Mouse (Mus musculus): ENCODE measurements around the gene Ttc17.

Gene Ttc17

DNA sequence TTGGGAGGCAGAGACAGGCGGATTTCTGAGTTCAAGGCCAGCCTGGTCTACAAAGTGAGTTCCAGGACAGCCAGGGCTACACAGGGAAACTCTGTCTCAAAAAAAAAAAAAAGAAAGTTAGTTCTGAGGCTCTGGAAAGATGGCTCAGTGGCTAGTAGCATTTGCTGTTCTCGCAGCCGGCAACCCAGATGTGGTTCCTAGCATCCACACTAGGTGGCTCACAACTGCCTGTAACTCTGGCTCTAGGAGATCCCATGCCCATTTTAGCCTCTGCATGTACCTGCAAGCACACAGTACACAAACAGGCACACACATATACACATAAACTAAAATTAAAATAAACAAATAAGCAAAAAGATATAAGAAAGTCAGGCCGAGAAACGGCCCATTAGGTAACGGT, 35.4 kb downstream of the Ttc17 start:
- peak; percentile 19 for DNase-seq

DNA sequence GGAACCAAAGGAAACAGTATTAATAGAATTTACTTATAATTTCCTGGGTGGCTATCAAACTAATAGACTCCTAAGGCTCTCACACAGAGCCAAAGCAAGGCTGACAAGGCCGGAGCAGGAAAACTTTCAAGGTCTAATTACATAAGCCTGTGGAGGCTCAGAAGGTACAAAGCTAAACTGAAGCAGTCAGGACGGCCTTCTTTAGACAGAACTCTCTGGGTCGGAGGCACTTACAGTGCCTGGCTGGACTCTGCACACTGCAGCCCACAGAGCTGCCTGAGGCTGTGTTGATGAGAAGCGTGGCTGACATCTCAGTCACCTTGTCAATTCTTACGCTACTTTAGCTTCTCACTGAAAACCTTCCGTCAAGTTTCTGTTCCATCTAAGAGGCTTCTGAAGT, 42.7 kb downstream of the Ttc17 start:
- no peak for DNase-seq

DNA sequence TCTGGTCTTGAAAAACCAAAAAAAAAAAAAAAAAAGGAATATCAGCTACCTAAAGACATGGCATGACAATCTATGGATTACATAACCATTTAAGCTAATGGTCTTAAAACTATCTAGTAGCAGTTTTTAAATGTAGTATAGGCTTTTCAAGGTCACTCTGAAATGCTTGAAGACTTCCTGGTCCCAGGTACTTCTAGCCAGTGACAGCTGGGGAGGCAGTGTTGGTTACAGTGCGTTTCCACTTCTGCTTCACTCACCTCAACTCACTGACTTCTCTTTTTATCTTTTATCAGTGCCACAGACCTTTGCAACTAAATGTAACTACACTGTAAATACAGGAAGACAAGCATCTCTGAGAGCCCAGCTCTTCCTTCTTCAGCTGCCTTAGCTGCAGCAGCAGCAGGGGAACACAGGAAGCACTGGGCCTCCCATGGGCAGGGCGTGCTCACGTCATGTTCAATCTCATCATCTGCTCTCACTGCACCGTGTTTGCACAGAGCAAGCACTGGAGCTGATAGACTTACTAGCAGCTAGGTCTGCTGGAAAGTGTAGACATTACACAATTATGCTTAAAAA, 46.0 kb downstream of the Ttc17 start:
- DNase-seq = no peak

DNA sequence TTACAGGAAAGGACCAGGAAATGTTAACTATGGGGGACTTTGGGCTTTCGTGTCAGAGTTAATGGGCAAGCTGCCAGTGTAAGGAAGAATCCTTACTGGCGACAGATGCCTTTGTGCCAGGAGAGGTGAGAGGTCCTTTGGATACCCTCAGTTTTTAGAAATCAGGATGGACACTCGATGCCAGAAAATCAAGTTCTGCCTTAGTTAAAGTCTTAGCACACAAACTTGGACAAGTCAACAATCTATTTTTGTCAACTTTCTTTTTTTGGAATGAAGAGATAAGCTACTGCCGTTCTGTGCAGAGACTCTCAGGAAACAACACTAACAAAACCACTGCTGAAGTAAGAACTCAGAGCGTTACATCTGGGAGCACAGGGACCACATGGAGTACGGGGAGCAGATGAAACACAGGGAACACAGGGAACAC, 58.3 kb downstream of the Ttc17 start:
- no peak for DNase-seq

DNA sequence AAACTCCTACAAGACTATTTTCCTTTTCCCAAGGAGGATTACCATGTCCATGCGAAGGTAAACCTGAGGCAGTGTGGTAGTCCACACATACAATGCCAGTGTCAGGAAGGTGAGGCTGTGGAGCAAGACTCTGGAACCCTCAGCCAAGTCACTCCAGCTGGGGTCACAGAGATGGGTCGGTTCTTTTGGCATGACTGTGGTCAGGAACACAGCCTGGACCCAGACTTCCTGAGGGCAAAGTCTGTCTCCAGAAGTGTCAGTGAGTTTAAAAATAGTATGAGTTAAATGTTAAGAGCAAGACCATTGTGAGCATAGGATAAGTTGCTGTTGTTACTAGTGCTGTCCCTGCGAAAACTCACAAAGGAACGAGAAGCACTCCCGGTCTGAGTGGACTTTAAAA, 59.7 kb downstream of the Ttc17 start:
- DNase-seq = no peak

DNA sequence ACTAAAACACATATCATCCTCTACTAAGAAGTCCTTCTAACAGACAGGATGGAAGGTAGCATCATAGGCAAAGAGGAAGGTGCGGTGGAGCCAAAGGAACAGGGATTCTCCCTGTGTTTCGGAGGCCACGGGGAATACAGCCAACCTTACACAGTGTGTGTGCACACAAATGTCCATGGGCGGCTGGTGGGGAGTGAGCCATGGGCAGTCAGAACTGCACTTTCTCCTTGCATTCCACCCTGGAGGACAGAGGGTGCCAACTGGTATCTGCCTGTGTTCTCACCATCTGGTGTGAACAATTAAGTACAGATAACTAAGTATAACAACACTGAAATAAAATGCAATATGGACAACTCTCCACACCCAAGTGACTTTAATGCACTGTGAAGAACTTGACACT, 61.9 kb downstream of the Ttc17 start:
- DNase-seq = no peak

DNA sequence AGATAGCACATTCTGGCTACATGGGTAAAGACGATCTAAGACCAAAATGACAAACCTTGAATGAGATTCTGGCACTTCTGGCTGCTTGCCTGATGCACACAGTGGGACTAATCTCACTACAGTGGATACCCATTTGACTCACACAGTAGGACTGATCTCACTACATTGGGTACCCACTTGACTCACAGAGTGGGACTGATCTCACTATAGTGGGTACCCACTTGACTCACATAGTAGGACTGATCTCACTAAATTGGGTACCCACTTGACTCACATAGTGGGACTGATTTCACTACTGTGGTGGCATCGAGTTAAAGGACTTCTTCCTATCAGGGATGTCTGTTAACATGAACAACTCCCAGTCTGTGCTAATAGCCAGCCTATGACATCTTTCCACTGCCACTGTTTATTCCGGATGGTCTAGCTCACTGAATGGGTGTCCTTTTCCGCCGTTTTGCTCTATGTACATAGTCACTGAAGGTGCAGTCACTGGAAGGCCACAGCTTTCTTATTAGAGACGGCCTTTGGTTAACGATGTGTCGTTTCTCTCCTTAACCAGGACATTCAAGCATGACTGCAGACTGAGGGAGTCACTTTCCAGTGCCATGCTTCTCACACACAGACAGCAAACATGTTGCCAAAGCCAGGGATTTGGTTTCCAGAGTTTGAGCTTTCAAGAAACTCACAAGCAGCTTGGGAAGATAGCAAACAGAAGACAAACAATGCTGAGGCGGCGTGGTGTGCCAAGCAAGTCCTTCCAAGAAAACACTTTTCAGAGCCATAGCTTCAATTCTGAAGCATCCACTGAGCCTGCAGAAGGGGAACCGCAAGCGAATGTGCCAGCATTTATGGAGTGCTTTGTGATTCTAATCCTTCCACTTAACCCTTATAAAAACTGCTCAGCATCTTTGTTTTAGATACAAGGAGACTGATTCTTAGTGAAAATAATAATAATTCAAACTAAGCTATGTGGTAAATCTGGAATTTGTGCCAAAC, 62.9 kb downstream of the Ttc17 start:
- no peak for DNase-seq

DNA sequence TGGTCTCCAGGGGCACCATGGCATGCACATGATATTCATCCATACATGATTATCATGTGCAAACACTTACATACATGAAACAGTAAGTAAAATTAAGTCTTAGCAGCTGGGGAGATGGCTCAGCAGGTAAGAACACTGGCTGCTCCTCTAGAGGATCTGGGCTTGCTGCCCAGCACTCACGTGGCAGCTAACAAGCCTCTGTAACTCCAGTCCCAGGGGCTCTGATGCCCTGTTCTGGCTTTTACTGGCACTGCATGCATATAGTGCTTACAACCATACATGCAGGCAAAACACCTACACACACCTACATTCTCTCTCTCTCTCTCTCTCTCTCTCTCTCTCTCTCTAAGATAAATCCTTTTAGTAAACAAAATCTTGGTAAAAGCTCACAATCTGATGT, 65.7 kb downstream of the Ttc17 start:
- no peak for DNase-seq

DNA sequence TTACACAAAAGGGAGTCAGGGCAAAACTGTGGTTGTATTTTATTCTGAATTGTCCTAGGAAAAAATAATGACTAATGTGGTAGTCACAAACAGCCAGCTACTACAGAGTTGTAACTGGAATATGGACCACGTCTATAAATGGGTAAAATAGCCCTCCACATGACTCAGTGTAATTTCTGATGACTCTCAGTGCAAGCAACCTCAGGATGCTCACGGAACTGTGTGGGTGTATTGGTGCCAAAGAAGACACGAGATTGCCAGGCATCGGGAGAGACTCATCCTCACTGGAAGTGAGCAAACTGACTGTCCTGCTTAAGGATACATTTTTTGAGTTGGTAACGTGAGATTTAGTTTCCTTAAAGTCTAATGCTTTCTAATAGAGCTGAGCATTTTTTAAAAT, 67.0 kb downstream of the Ttc17 start:
- DNase-seq = no peak

DNA sequence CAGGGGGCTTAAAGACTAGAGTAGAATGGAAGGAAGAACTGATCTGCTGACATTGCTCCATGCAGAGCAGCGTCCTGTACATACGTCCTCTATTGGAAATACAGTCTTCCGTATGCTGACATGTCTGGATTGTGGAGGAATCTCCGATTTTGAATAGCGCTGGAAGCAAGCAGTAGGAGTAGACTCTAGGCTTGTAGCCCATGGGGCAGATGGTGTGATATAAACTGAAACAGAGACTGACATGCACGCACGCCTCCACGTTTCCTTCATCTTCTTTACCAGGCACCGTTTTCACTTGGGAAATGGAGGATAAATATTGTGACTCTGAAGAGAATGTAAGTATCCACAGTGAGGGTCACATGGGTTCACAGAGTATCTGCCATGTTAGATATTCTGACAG, 70.2 kb downstream of the Ttc17 start:
- peak; percentile 16 for DNase-seq

DNA sequence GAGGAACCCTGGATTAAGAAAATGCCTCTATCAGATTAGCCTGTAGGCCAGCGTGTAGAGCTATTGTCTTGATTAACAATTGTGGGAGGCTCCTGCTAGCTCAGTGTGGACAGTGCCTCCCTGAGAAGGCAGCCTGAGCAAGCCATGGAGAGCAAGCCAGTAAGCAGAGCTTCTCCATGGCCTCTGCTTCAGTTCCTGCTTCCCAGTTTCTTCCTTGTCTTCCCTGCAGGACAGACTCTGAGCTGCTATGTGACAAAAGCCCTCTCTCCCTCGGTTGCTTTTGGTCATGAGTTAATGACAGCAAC, 71.8 kb downstream of the Ttc17 start:
- DNase-seq = no peak

DNA sequence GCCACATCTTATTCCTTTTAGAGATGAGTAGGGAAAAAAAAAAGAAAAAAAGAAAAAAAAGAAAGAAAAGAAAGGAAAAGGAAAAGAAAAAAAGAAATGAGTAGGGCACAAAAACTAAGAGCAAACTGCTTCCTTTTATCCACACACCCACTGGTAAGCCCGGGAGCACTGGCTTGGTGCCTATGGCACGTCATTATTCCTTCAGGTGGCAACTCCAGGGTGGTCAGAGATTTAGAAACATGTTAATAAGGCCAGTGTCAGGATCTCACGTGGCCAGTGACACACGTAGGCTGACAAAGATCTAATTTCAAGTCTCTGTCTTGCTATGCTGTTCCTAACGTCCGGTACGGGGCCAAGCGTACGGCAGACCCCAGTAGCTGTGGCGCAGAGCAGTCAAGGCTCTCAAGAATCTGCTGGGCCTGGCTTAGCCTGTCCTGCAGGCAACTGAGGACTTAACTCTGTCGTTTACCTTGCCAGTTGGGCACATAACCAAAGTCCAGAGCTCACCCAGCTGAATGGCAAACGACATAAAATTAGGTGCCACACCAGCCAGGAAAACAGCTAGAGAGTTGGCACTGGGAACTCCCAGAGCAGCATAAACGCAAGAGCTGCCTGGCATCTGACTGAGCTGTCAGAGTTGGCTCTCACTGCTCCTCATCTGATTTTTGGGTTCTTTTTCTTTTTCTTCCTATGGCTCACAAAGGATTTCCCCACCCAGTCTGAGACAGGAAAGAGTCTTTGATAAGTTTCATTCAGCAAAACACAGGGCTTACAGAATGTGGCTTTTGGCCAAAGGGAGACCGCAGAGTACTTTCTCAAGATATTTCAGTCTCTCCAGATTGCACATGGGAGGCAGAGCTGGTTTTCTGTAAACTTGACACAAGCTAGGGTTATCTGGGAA, 72.4 kb downstream of the Ttc17 start:
- DNase-seq = no peak

DNA sequence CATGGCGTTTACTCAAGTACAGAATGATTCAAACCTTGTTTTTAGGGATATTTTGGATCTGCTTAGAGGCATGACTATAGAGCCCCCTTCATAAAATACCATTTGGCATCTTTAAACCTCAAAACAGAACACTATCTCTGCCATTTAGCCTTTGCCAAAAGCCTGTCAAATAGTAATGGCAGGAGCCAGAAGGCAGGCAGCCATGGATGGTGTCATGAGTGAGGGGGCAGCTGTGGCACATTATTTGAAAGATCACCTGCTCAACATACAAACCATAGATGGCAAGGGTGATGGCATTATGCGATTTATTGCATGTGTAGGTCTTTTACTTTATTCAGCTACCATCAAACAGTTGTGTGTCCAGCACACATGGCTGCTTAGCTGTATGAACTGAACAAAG, 73.4 kb downstream of the Ttc17 start:
- no peak for DNase-seq

DNA sequence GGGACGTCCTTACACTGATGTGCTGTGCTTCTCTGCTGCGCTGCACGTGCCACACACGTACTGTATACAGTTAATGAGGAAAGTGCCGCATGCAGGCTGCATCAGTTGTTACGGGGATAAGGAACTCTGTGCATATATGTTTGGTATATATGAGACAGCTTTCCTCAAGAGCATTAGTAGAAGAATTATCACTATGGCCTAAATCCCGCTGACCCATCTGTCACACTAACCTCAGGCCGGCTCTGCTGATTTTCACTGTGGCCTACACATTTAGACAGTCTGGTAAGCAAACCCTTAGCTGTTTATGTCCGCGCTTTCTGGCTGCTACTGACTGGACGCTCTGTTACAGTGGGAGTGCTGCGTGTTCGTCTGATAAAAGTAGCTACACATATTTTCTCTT, 77.2 kb downstream of the Ttc17 start:
- DNase-seq = no peak

DNA sequence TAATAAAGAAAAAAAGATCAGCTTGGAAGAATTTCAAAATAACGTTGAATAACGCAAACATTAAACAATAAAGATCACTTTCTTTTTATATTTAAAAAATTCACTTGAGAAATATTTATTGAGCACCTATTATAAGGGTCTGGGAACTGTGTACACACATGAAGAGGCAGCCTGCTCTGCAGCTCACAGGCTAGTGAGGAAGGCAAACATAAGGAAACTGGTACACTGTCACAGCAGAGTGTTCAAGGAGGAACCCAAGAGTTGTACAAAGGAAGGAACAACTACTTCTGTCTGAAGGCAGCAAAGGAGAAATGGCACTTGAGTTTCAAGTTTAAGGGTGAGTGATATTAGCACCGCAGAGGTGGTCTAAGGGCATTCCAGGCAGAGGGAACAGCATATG, 78.7 kb downstream of the Ttc17 start:
- DNase-seq = no peak

DNA sequence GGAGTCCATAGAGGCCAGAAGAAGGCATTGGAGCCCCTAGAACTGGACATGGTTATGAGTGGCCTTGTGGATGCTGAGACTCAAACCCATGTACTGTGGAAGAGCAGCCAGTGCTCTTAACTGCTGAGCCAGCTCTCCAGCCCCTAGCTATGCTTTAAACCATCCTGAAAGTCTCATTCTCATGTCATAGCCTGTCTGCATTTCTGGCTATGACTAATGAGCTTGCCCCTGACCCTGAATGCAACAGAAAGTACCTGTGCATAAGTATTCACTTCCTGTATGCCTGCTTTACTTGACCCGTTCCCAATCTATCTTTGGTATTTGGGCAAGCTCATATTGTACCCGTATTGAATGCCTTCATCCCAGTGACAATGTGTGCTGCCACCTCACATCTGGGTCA, 86.7 kb downstream of the Ttc17 start:
- DNase-seq = no peak

DNA sequence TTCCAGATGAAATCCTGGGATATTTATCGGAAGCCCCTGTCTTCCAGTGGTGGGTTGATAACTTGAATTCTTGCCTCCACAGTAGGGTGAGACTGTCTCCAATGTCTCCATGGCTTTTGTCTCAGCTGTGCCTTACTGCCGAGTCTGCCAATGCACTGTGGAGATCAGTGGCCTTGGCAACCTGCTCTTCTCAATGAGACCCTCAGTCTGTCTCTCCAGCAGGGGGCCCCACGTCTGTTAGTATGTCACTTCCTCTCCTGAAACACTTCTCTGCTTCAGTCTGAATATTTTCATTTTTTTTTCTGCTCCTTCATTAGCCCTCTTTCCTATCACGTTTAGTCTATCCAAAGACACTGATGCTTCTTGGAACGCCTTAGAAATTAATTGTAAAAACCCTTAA, 90.0 kb downstream of the Ttc17 start:
- no peak for DNase-seq

DNA sequence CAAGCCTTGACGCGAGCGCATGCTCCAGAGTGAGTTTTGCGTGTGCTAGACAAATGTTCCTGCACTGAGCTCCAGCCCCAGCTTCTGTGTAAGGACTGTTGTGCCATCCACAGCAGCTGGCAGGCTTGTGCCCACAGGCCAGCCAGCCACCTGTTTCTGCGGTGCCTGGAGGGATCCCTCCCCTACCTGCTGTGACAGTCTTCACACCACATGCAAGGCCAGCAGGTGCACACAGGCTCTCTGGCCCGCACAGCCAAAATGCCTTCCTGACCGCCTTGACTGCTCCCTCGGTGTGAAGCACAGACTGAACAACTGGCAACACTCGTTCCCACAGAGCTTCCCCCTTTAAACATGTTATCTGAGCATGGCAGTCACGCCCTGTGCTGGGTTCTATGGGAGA, 102.5 kb downstream of the Ttc17 start:
- DNase-seq = no peak

DNA sequence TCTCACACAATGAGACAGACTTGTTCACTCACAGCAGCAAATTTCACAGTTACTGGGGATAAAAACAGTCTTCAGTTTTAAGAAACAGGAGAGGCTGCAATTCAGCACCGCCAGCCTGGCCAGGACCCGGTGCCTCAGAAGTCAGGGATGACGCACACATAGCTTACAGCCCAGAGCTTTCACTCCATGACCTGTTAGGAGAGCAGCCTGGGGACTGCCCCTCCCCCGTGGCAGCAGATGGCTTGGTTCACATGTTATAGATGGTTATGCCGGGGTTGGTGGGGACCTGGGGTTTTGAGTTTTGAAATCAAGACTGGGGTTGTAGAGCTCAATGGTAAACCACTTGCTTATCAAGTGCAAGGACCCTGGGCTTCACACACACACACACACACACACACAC, 104.1 kb downstream of the Ttc17 start:
- no peak for DNase-seq

DNA sequence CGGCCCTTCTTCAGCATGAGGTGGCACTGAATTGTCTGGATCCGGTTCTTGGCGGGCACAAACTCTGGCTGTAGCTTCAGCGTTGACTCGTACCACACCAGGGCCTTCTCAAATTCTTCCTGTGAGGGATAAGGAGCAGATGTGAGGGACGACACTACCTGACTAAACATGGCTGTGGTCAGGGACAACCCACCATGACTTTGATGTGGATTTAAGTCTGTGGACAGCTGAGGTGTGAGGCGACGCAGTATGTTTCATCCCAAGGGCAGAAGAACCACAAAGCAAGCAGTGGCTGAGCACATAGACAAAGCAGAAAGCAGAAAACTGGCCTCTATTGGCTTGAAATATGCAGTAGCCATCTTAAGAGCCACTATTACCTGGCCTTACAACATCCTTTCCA, 104.7 kb downstream of the Ttc17 start:
- DNase-seq = no peak

DNA sequence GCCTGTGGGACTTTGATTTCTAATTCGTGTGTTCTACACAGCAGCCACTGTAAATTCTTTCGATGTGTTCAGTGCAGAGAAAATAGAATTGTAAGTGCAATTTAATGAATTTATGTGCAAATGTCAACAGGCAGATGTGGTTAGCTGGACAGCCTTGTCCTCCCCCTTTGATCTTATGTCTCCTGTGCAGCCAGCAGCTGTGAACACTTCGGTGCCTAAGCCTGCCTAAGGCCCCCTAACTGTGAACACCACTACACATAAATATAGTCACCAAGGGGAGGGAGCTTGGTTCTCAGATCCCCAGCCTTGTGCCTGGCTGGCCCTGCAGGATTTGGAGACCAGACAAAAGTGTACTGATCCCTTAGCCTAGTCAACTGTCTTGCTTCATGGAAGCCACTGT, 109.0 kb downstream of the Ttc17 start:
- DNase-seq = no peak

DNA sequence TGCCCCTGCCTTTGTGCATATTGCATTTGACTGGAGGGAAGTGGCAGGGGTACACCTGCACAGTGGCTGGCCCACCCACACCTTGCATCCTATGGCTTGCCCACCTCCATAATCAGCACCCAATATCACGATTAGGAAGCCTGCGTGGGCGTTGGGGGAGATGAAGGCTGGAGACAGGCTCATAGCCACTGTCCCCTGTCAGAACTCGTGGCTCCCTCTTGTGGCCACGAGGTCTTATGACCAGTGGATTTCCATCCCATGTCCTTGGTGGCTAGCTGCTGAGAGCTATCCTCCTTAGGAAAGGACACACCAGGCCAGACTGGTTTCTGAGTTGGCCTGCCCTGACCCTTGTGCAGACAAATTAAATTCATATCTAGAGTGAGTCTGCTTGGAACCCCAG, 116.0 kb downstream of the Ttc17 start:
- DNase-seq = peak; percentile 74

DNA sequence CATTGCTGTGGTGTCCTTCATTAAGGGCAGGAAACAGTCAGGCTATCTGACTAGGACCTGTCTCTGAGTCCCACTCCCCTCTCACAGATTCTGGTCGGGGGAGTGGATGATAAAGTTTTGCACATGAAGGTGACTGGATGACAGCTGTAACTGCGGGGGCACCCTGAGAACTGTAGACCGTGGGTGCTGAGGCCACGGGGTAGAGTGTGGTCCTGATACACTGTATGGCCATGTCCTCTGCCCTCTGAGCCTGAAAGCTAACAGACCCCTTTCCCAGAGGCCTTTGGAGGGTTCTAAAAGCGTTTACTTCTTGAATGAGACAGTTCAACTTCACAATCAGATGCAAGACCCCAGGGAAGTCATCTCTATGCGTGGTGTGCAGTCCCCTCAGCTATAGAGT, 116.8 kb downstream of the Ttc17 start:
- no peak for DNase-seq

DNA sequence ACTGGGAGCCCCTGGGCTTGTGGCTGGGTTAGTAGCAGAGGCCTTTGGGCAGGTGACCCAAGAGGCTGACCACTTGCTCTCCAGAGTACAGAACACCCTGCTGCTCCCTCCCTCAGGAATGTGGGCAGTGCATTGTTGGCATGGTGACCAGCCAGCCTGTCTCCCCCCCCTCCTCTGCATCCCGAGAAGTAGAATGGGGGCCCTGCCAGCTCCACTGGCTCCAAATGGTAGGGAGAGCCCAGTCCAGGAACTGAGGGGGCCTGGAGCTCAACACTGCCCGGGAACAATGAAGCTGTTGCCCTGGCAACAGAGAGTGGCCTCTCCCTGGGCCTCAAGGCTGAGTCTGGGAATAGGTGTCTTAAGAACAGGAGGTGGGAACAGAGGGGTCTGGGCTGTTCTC, 117.3 kb downstream of the Ttc17 start:
- peak; percentile 57 for DNase-seq
